Mouse (Mus musculus): ENCODE measurements around the gene Erv3.
A peak's percentile ranks its signal among the peaks of the same experiment; 100 is the strongest.

Erv3 gene

DNA sequence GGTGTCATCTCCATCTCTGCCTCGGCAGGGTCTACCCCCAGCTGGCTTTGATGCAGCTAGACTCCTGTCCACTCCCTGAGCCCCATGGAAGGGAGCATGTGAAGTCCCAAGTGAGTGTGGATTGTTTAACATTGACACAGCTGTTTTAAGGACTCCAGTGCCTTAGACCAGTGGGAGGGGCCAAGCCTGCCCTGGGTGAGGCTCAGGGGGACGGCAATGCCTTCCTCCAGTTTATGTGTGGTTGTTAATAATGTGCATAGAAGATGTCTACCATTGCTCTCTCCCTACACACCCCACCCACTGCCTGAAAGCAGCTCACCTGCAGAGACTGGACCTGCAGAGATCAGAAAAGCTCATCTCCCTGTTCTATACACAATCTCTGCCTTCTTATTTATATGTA, 35.6 kb downstream of the Erv3 start:
- no peak for DNase-seq (ENCODE audit: low read depth)

DNA sequence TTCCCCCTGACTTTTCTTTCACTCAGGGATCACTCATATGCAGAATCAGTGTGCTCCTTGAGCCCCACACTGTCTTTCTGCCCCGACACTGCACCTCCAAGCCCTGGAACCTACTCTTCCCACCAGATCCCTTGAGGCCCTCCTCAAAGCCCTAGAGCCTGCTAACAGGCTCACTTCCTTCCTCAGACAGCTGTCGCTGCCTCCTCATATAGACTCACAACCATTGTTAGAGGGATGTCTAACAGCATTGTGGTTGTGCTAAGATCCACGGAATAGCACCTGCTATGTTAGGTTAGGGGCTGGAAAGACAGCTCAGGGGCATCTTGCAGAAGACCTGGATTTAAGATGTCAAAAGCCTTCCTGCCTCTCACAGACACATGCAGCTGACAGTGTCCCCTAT, 37.1 kb downstream of the Erv3 start:
- DNase-seq (ENCODE audit: low read depth), result no peak

DNA sequence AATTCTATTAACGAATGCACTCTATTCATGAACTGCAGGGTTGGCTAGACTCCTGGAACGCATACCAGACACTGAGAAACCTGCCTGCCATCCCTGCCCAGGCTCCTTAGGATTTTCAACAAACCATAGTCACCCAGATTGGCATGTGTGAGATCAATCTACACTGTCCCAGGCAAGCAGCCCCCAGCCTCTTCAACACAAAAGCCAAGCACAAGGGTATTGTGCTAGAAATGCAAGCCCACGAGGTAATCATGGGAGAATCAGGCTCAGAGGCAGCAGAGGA, 37.9 kb downstream of the Erv3 start:
- DNase-seq (ENCODE audit: low read depth), result no peak

DNA sequence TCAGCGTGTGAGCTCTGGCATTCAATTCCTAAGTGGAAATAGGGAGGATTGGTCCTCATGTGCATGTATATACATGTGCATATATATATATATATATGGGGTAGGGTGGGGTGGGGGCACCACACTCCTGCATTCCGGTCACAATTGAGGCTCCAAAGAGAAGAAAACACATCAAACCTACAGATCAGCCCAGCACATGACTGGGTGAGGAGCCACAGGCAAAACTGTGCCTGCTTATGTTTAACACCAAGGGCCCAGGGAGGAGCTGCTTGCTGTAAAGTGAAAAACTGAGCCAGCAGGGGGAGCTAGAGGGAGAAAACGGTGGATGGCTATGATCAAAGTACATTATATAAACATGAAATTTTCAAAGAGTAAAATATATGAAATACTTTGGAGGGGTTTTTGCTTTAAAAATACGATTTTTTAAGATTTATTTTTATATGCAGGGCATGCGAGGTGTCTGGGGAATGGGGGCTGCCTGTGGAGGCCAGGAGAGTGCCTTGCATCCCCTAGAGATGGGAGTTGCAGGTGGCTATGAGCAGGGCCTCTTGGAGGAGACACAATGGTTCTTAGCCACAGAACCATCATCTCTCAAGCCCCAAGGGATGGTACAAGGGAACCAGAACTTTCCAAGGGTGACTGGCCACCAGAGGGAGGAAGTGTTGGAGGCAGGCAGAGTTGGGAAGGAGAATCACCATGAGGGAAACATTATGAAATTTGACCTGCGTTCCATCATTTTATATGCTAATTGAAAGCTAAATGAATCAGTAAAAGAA, 38.4 kb downstream of the Erv3 start:
- DNase-seq (ENCODE audit: low read depth), result peak; percentile 90

DNA sequence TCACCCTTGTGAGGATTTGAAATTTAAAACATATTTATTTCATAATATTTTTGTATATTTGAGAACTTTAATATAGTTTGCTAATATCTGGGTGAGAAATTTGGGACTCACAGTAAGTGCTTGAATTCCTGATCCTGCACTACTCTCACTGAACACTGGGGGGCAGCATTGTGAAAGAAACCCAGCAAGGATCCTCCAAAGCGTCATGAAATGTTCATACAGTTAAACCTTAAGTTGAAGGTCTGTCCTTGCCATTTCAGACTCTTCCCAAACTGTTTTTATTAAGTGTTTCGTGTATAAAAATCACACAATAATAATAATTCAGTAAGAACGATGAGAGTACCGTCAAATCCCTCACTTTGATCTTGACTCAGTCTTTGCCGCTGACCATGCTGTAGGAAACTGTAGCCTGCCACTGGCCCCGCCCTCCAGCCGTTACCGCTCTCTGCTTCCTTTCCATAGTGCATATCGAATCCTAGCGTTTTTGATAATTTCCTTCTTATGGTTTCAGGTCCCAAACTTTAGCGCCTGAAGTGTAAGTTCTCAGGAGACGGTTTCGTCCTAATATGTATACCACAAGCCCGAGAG, 39.4 kb downstream of the Erv3 start:
- DNase-seq (ENCODE audit: low read depth), result peak; percentile 93

DNA sequence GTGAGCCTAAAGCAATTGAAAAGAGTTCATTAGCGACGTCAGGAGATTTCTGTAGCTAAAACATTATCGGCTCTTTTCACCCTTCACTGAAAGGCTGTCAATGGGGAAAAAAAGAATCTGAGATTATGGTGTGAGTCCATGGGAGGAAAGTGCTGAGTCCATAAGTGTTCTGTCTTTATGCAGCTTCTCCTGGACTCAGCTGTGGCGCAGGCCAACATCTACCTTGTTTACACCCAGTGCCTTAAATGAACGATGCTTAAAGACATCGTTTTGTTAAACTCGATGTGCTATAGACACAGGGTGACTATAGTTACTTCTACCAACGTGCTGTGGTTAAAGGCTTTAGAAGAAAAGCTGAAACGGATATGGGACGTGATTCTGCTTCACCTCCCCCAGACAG, 45.2 kb downstream of the Erv3 start:
- DNase-seq (ENCODE audit: low read depth), result no peak

DNA sequence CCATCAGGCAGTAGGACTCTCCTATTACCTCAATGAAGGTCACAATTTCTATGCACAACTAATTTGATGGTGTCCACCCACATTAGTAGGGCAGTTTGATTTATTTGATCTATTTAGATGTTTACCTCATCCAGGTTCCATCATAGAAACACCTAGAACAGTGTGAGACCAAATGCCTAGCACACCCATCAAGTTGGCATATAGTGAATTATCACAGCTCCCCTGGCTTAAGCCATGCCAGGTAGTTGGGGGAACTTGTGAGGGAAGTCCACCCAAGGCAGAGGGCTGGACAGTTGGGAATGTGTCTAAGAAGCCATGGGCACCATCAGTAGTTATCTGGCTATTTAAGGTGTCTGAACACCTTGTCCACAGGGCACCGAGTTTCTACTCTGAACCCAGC, 46.1 kb downstream of the Erv3 start:
- DNase-seq (ENCODE audit: low read depth), result no peak

DNA sequence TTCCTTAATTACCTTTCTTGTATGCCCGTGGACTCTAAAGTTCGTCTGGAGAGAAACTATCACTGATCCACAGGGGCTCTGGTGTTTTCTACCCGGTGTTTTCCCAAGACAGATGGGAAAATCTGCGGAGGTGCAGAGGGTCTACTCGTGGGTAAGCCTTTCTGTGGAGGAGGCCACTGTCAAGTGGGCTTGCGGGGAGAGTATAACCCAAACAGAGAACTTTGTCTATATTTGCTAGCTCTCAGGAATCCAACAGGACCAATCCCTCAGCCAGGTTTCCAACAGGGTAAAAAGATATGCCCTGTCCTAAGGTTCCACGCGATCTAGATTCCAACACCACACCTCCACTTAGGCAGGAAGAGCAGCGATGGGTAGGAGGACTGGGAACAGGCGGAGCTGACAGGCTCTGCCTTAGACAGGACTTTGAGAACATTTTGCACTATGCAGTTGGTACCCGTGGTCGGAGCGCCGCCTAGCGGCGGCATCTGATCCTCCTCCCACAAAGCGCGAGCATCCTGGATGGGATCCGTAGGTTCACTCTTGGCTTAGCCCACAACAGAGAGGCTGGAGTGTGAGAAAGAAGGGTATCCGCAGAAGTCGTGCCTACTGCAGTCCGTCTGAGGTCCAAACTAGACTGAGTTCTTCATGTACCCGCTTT, 46.9 kb downstream of the Erv3 start:
- DNase-seq (ENCODE audit: low read depth), result peak; percentile 72

DNA sequence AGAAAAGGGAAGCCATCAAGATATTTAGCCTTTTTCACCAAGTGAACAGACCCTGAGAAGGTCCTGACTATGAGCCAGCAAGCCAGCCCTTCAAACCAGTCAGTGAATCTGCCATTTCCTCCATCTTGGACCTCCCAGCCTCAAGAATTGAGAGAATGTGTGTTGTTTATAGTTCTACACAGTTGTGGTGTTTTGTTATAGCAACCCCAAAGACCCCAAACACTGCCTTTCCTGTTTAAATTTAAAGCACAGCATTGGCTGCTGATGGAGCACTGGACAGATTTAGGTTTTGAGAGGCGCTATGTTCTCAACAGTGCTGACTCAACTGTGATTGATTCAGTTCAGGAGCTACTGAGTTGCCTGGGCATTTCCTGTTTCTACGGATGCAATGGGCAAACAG, 47.9 kb downstream of the Erv3 start:
- no peak for DNase-seq (ENCODE audit: low read depth)

DNA sequence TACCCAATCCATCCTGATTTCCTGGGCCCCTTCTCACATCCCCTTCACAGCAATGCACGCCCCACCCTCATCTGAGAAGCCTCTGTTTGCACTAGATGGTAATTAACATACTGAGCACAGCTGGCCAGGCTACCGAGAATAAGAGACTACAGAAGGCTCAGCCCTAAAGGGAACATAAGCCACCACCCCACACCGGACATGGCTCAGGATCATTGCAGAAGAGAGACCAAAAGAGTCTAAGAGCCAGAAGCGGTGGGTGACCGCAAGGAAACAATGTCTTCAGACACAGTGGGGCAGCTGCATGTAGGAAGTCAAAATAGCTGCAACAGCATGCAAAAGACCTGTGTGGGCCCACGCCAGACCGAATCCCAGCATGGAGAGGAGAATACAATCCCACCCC, 50.7 kb downstream of the Erv3 start:
- DNase-seq (ENCODE audit: low read depth), result no peak

DNA sequence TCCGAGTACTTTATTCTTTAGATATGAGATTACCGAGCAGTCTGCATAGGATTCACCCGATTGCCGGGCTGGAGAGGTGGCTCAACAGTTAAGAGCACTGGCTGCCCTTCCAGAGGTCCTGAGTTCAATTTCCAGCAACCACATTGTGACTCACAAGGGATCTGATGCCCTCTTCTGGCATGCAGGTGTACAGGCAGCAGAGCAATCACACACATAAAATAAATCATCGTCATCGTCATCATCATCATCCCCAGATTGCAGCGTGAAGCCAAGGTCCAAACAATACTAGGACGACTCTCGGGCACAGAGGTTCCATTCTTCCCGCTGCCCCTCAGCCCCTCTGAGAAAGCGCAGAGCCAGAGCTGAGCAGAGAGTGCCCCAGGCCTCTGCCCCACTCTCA, 51.9 kb downstream of the Erv3 start:
- DNase-seq (ENCODE audit: low read depth), result no peak

DNA sequence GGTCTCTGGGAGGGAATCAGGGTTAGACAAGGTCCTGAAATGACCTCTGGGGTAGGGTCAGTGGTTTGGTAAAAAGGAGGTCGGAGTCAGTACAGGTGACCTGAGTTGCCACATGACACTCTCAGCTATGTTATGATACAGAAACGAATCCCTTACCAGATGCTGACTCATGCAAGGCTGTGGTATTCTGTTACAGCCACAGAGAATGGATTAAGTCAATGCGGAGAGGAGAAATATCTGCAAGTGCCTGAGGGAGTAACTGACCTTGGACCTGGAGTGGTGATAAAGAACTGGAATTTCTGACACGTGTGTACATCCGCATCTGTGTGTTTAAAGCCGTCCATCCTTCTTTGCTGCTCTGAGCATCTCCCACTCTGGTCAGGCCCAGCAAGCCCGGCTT, 52.7 kb downstream of the Erv3 start:
- no peak for DNase-seq (ENCODE audit: low read depth)

DNA sequence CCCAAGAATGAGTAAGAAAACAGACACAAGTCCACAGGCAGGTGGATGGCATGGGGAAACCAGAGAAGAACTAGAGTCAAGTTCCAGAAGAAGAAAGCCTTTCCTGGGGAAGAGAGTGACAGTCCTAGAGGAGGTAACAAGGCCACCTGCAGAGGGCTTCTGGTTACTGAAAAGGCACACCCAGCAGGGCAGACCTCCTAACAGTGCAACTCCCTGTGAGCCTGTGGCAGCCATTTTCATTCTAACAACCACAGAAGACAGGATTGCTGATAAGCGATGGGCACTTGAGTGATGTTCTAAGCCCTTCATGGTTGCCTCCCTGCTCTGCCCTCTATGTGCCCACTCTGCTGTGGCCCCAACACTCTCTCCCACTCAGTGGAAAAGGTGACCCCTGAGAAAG, 54.2 kb downstream of the Erv3 start:
- no peak for DNase-seq (ENCODE audit: low read depth)

DNA sequence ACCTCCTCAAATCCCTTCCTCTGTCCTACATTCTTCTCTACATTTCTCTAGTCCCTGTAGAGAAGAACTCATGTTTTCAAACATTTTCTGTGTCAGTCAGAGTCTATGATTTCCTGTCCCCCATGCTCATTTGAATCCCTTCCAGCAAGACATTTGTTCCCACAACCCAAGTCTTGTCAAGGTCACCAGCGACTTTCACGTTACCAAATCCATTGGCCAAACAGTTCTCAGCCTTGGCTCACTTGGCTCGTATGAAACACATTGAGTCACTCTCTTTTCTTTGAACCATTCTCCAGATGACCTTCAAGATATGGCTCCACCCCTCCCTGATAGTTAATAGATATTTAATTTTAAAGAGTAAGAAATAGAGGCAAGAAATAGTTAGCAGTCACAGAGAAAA, 55.7 kb downstream of the Erv3 start:
- DNase-seq (ENCODE audit: low read depth), result no peak

Measured in induced T-regulatory cell, adult 2 months (primary cell).